Mouse (Mus musculus) layer of hippocampus, adult 6 months (tissue): Measurements from ENCODE around the gene 4632433K11Rik. TPM values are rescaled to one million over a fixed set of nuclear protein-coding genes. Genes with fewer than 3 reads are reported as not detected.

Experiments
- long read RNA-seq, 2 experiments: library from polyadenylated mRNA; unstranded; transcript quantifications; one replicate each; pipeline ENCODE4 v2.0.0; 2019 to 2020
- polyA plus RNA-seq: library from polyadenylated mRNA; unstranded; fragments of <200 nt; fragmentation: Nextera tagmentation; gene quantifications from 2 replicates; pipeline ENCODE4 v1.2.3, GENCODE M21; 2021

Gene 4632433K11Rik
- not detected in 2 replicates for polyA plus RNA-seq
- long read RNA-seq, experiment 1 = 0 reads
- long read RNA-seq, experiment 2, partial matches to known transcripts = 0 of 1 reads
- long read RNA-seq, experiment 2, other reads (novel, unspliced or antisense) = 0 of 1 reads

GRCm38 (mm10) chr7:5033818-5034217 lies at the start of gene 4632433K11Rik:
4632433K11Rik (plus strand) TSS chr7:5034118.

GRCm38 (mm10) chr7:4996003-4996895 lies 37.7 kb upstream of the 4632433K11Rik start, which contains the start of gene Zfp579:
Zfp579 (minus strand) TSS chr7:4996158.

GRCm38 (mm10) chr7:5014251-5015117 lies 19.4 kb upstream of the 4632433K11Rik start, which contains the start of the genes Zfp524 and Fiz1:
Zfp524 (plus strand) TSS chr7:5014415.
Fiz1 (minus strand) TSS chr7:5014697.

GRCm38 (mm10) chr7:5015118-5016001 lies 18.6 kb upstream of the 4632433K11Rik start, which contains the start of gene Gm44973:
Gm44973 (plus strand) TSS chr7:5015496.

GRCm38 (mm10) chr7:5020000-5020681 lies 13.8 kb upstream of the 4632433K11Rik start, which contains the start of the genes Zfp865 and Ccdc106:
Zfp865 (plus strand) TSS chr7:5020376.
Ccdc106 (plus strand) TSS chr7:5020553.

GRCm38 (mm10) chr7:5038109-5038732 lies 4.3 kb downstream of the 4632433K11Rik start, which contains the start of gene Zfp784:
Zfp784 (minus strand) TSS chr7:5038446.

GRCm38 (mm10) chr7:5051193-5052192 lies 17.6 kb downstream of the 4632433K11Rik start, which contains the start of gene Zfp580:
Zfp580 (plus strand) TSS chr7:5051538.

GRCm38 (mm10) chr7:5061774-5062359 lies 27.9 kb downstream of the 4632433K11Rik start, which contains the start of gene U2af2:
U2af2 (plus strand) TSS chr7:5062143.

GRCm38 (mm10) chr7:5080010-5080751 lies 46.3 kb downstream of the 4632433K11Rik start, which contains the start of gene Epn1:
Epn1 (plus strand) TSS chr7:5080235.

Other genes starting within 250 kb of the 4632433K11Rik start
- gene Tmem238, start 244.5 kb upstream of the 4632433K11Rik start, polyA plus RNA-seq = 7.2 and 9.5 TPM in 2 replicates
- 1,085 and 1,204 TPM in 2 replicates for gene Rpl28, start 241.2 kb upstream of the 4632433K11Rik start, polyA plus RNA-seq
- 16.3 and 20.3 TPM in 2 replicates for gene Ube2s, start 221.5 kb upstream of the 4632433K11Rik start, polyA plus RNA-seq
- gene Shisa7, start 189.4 kb upstream of the 4632433K11Rik start, polyA plus RNA-seq = 11.7 and 13.1 TPM in 2 replicates
- gene Isoc2b, start 163.9 kb upstream of the 4632433K11Rik start, polyA plus RNA-seq = 17.0 and 20.1 TPM in 2 replicates
- 0.87 and 0.94 TPM in 2 replicates for gene Isoc2a, start 157.0 kb upstream of the 4632433K11Rik start, polyA plus RNA-seq
- 0.14 and 0.29 TPM in 2 replicates for gene Gm36210, start 127.6 kb upstream of the 4632433K11Rik start, polyA plus RNA-seq
- gene Zfp628, start 118.9 kb upstream of the 4632433K11Rik start, polyA plus RNA-seq = 0.75 and 0.93 TPM in 2 replicates
- gene Nat14, start 112.1 kb upstream of the 4632433K11Rik start, polyA plus RNA-seq = 136 and 147 TPM in 2 replicates
- 0.04 and 0.05 TPM in 2 replicates for gene Ssc5d, start 108.3 kb upstream of the 4632433K11Rik start, polyA plus RNA-seq
- 0.31 and 0.74 TPM in 2 replicates for gene Sbk2, start 69.7 kb upstream of the 4632433K11Rik start, polyA plus RNA-seq
- gene Sbk3, start 63.0 kb upstream of the 4632433K11Rik start, polyA plus RNA-seq = 0.08 and 0.15 TPM in 2 replicates
- gene Zfp579, start 38.0 kb upstream of the 4632433K11Rik start, polyA plus RNA-seq = 6.2 and 8.0 TPM in 2 replicates
- 11.0 and 13.9 TPM in 2 replicates for gene Zfp524, start 19.7 kb upstream of the 4632433K11Rik start, polyA plus RNA-seq
- gene Fiz1, start 19.4 kb upstream of the 4632433K11Rik start, polyA plus RNA-seq = 13.3 and 16.7 TPM in 2 replicates
- 0.31 TPM in 1 of 2 replicates, not detected in the other for gene Gm44973, start 18.6 kb upstream of the 4632433K11Rik start, polyA plus RNA-seq
- 1.5 and 2.0 TPM in 2 replicates for gene Zfp865, start 13.7 kb upstream of the 4632433K11Rik start, polyA plus RNA-seq
- gene Ccdc106, start 13.6 kb upstream of the 4632433K11Rik start, polyA plus RNA-seq = 65.2 and 75.8 TPM in 2 replicates
- gene Zfp784, start 4.3 kb downstream of the 4632433K11Rik start, polyA plus RNA-seq = 3.1 and 3.3 TPM in 2 replicates
- gene Zfp580, start 17.4 kb downstream of the 4632433K11Rik start, polyA plus RNA-seq = 4.2 and 4.7 TPM in 2 replicates
- gene U2af2, start 28.0 kb downstream of the 4632433K11Rik start, polyA plus RNA-seq = 5.4 and 5.7 TPM in 2 replicates
- gene Epn1, start 46.1 kb downstream of the 4632433K11Rik start, polyA plus RNA-seq = 65.5 and 92.3 TPM in 2 replicates
- gene Rfpl4, start 82.8 kb downstream of the 4632433K11Rik start, polyA plus RNA-seq = not detected in 2 replicates
- 0.88 and 1.2 TPM in 2 replicates for gene Rasl2-9, start 91.8 kb downstream of the 4632433K11Rik start, polyA plus RNA-seq
- gene Vmn1r55, start 115.6 kb downstream of the 4632433K11Rik start, polyA plus RNA-seq = not detected in 2 replicates
- gene Vmn1r56, start 162.6 kb downstream of the 4632433K11Rik start, polyA plus RNA-seq = not detected in 2 replicates
- not detected in 2 replicates for gene Vmn1r57, start 184.4 kb downstream of the 4632433K11Rik start, polyA plus RNA-seq